In the genomic region with DNA sequence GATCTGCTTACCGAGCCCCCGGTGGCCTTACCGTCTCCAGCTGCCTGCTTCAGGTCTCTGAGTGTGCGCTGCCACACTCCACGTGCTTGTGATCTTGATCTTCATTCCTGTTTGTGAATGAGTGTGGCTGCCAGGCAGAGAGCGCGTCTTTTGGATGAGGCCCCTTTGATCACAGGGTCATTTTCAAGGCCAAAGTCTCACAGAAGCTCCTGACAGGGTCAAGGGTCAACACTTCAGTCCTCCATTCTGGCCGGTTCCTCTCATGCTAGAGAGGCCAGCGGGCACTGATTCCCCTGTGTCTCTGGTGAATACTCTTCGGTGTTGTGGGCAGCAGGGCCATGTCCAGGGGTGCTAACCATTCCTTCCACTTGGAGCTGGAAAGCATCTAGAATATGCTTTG, we compare ENCODE assay signal across 22 mouse cellular contexts.
"Had no signal": no experiment of that assay in that cellular context is flagged by ENCODE, and none has a peak within 500 bp of the region (broad histone marks: within the 10 kb centered on the region; RNA-seq: fewer than 3 reads in every experiment).

No protein-coding gene starts in this region.

- H3K4me1 ChIP-seq: limb, embryonic 12.5 days; limb, embryonic 15.5 days; liver, embryonic 12.5 days; liver, embryonic 15.5 days; midbrain, embryonic 15.5 days; neural tube, embryonic 15.5 days had no signal

- H3K9me3 ChIP-seq: intestine, embryonic 15.5 days; limb, embryonic 12.5 days; limb, embryonic 15.5 days; liver, embryonic 12.5 days; liver, embryonic 15.5 days; midbrain, embryonic 12.5 days; midbrain, embryonic 15.5 days; neural tube, embryonic 12.5 days; neural tube, embryonic 15.5 days had no signal

- H3K27ac ChIP-seq: intestine, embryonic 15.5 days; kidney, postnatal 0 days; limb, embryonic 12.5 days; limb, embryonic 15.5 days; liver, embryonic 12.5 days; liver, embryonic 15.5 days; midbrain, embryonic 12.5 days; midbrain, embryonic 15.5 days; neural tube, embryonic 12.5 days; neural tube, embryonic 15.5 days; stomach, postnatal 0 days had no signal

- DNase-seq: left cerebral cortex, postnatal 4 days; lung, adult 2 months; lung, postnatal 14 days; lung, postnatal 4 days; right cerebral cortex, adult 18-20 months; right cerebral cortex, postnatal 14 days; right cerebral cortex, postnatal 4 days; thymus, adult 2 months; thymus, postnatal 14 days; thymus, postnatal 4 days had no signal

- H3K4me3 ChIP-seq: intestine, embryonic 15.5 days; limb, embryonic 12.5 days; limb, embryonic 15.5 days; liver, embryonic 12.5 days; liver, embryonic 15.5 days; midbrain, embryonic 12.5 days; midbrain, embryonic 15.5 days; neural tube, embryonic 12.5 days; neural tube, embryonic 15.5 days had no signal

- ATAC-seq: hindbrain, embryonic 16.5 days; intestine, embryonic 15.5 days; liver, embryonic 12.5 days; midbrain, embryonic 15.5 days had no signal

- H3K36me3 ChIP-seq: intestine, embryonic 15.5 days; limb, embryonic 12.5 days; limb, embryonic 15.5 days; liver, embryonic 12.5 days; liver, embryonic 15.5 days; midbrain, embryonic 12.5 days; midbrain, embryonic 15.5 days; neural tube, embryonic 12.5 days; neural tube, embryonic 15.5 days had no signal

- H3K9ac ChIP-seq: intestine, embryonic 15.5 days; limb, embryonic 12.5 days; limb, embryonic 15.5 days; liver, embryonic 12.5 days; liver, embryonic 15.5 days; midbrain, embryonic 12.5 days; midbrain, embryonic 15.5 days; neural tube, embryonic 12.5 days; neural tube, embryonic 15.5 days had no signal

- H3K4me2 ChIP-seq: intestine, embryonic 15.5 days; limb, embryonic 12.5 days; limb, embryonic 15.5 days; liver, embryonic 12.5 days; liver, embryonic 15.5 days; midbrain, embryonic 12.5 days; midbrain, embryonic 15.5 days; neural tube, embryonic 12.5 days; neural tube, embryonic 15.5 days had no signal
